Comparison of ENCODE assay signal across 25 mouse cellular contexts in the genomic region with DNA sequence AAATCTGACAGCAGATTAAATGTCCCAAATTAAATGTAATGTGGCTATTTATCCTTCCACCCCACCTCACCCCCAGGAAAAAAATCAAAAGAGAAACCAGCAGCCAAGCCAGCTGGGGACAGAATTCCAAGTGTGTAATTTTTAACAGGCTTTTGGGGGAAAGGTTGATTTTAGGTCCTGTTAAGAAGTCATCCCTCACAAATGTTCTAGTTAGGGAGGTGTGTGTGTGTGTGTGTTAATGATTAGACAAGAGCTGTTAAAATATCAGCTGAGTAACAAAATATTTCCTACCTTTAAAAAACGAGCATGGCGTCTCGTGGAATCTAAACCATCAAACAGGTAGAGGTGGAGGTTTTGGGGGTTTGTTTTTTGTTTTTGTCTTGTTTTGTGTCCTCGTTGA. TPM values are rescaled to one million over a fixed set of nuclear protein-coding genes. Genes with fewer than 3 reads are reported as not detected.
DNase-seq lines count a peak whose midpoint lies in the region; ATAC-seq and TF ChIP-seq lines count a peak whose summit lies in the region.
"Had no signal": no experiment of that assay in that cellular context is flagged by ENCODE, and none has a peak within 500 bp of the region (broad histone marks: within the 10 kb centered on the region; RNA-seq: fewer than 3 reads in every experiment).

No protein-coding gene starts in this region.

- WGBS in liver, adult 2 months, result 21% methylated on average over 4 of the region's 4 CpGs
- WGBS in liver, embryonic 11.5 days, result 69% methylated on average over 4 of the region's 4 CpGs
- WGBS in hindbrain, embryonic 13.5 days, result 74% methylated on average over 4 of the region's 4 CpGs

- peak; percentile 94 for DNase-seq in liver, adult 2 months (ENCODE audit: extremely low read depth, low read depth, low spot score)
- no peak for DNase-seq in liver, embryonic 11.5 days (ENCODE audit: low spot score)
- DNase-seq in kidney, adult 8-10 months, result peak; percentile 29 to 84
- DNase-seq in kidney, postnatal 14 days, result peak; percentile 73
- no peak for DNase-seq in urinary bladder, adult 2 months (ENCODE audit: low spot score)
- DNase-seq: adrenal gland, postnatal 10 days; cerebellum, adult 11 months; cerebellum, postnatal 14 days; embryo, embryonic 11 days; heart, postnatal 14 days; left cerebral cortex, postnatal 4 days; lung, adult 18-20 months; lung, postnatal 14 days; spleen, adult 18-20 months; thymus, postnatal 4 days had no signal

- H3K9me3 ChIP-seq in liver, embryonic 11.5 days (ENCODE audit: control insufficient read depth, low read length), result no peaks in the 10 kb centered on the region
- no peaks in the 10 kb centered on the region for H3K9me3 ChIP-seq in hindbrain, embryonic 13.5 days
- H3K9me3 ChIP-seq: hindbrain, embryonic 15.5 days; intestine, embryonic 15.5 days; megakaryocyte, embryonic 14.5 days; midbrain, embryonic 15.5 days had no signal

- H3K36me3 ChIP-seq in liver, adult 2 months (ENCODE audit: control insufficient read depth, insufficient read depth, low read length), result no peaks in the 10 kb centered on the region
- H3K36me3 ChIP-seq in liver, embryonic 11.5 days (ENCODE audit: control insufficient read depth, insufficient read depth, low read length), result no peaks in the 10 kb centered on the region
- H3K36me3 ChIP-seq in hindbrain, embryonic 13.5 days, result no peaks in the 10 kb centered on the region
- H3K36me3 ChIP-seq: hindbrain, embryonic 15.5 days; intestine, embryonic 15.5 days; midbrain, embryonic 15.5 days had no signal

- TF ChIP-seq POLR2A in liver, adult 2 months (IDR thresholded peaks at IDR 0.05; ENCODE audit: extremely low read depth, insufficient read depth, low read length), result no peak

- H3K27me3 ChIP-seq in liver, adult 2 months (ENCODE audit: control insufficient read depth, insufficient read depth, low read length), result no peaks in the 10 kb centered on the region
- 0 out of 2 replicates have a peak, but pooled peaks cover 2% of the 10 kb centered on the region for H3K27me3 ChIP-seq in liver, embryonic 11.5 days (replicated peaks; ENCODE audit: control insufficient read depth, insufficient read depth, low read length)
- no peaks in the 10 kb centered on the region for H3K27me3 ChIP-seq in hindbrain, embryonic 13.5 days
- H3K27me3 ChIP-seq: hindbrain, embryonic 15.5 days; intestine, embryonic 15.5 days; midbrain, embryonic 15.5 days had no signal

- H3K4me2 ChIP-seq in liver, embryonic 11.5 days, result no peak overlapping the region
- H3K4me2 ChIP-seq in hindbrain, embryonic 13.5 days, result no peak overlapping the region
- H3K4me2 ChIP-seq: heart, embryonic 11.5 days; hindbrain, embryonic 15.5 days; intestine, embryonic 15.5 days; midbrain, embryonic 15.5 days had no signal

- no peak for ATAC-seq in liver, embryonic 11.5 days (replicated peaks; ENCODE audit: low FRiP score)
- no peak for ATAC-seq in hindbrain, embryonic 13.5 days (ENCODE audit: low FRiP score)
- no peak for ATAC-seq in megakaryocyte, adult 5-6 weeks (ENCODE audit: poor library complexity, severe bottlenecking)
- ATAC-seq: forebrain, embryonic 16.5 days; intestine, embryonic 15.5 days; midbrain, embryonic 15.5 days had no signal

- peak overlapping the region; percentile 70; the same call in 1 of the 2 replicates for H3K4me3 ChIP-seq in liver, adult 2 months (ENCODE audit: insufficient read depth, low read depth, low read length)
- no peak overlapping the region for H3K4me3 ChIP-seq in liver, embryonic 11.5 days (ENCODE audit: low read depth, low read length)
- H3K4me3 ChIP-seq in hindbrain, embryonic 13.5 days, result no peak overlapping the region
- H3K4me3 ChIP-seq: hindbrain, embryonic 15.5 days; intestine, embryonic 15.5 days; left cerebral cortex, adult 2 months; megakaryocyte, embryonic 14.5 days; midbrain, embryonic 15.5 days; myocyte had no signal

- peak overlapping the region; percentile 80 for H3K9ac ChIP-seq in liver, adult 2 months (ENCODE audit: low read depth, low read length)
- H3K9ac ChIP-seq in liver, embryonic 11.5 days (ENCODE audit: low read depth, low read length), result no peak overlapping the region
- no peak overlapping the region for H3K9ac ChIP-seq in hindbrain, embryonic 13.5 days
- H3K9ac ChIP-seq: hindbrain, embryonic 15.5 days; intestine, embryonic 15.5 days; midbrain, embryonic 15.5 days had no signal

- no peak for TF ChIP-seq CTCF in liver, adult 2 months (IDR thresholded peaks at IDR 0.05; ENCODE audit: low read depth, low read length)

- peak overlapping the region; percentile 99 for H3K27ac ChIP-seq in liver, adult 2 months (replicated peaks; ENCODE audit: insufficient read depth, low read depth, low read length)
- no peak overlapping the region for H3K27ac ChIP-seq in liver, embryonic 11.5 days (ENCODE audit: low read depth, low read length)
- H3K27ac ChIP-seq in hindbrain, embryonic 13.5 days, result no peak overlapping the region
- H3K27ac ChIP-seq: hindbrain, embryonic 15.5 days; intestine, embryonic 15.5 days; left cerebral cortex, adult 2 months; midbrain, embryonic 15.5 days had no signal

- H3K79me2 ChIP-seq in liver, adult 2 months (ENCODE audit: control insufficient read depth, insufficient read depth, low read length), result no peaks in the 10 kb centered on the region

- peaks cover 23% of the 10 kb centered on the region for H3K4me1 ChIP-seq in liver, adult 2 months (ENCODE audit: control insufficient read depth, insufficient read depth, low read length)
- peaks cover 6% of the 10 kb centered on the region; the same call in 1 of the 2 replicates for H3K4me1 ChIP-seq in liver, embryonic 11.5 days (replicated peaks; ENCODE audit: control insufficient read depth, insufficient read depth, low read length)
- no peaks in the 10 kb centered on the region for H3K4me1 ChIP-seq in hindbrain, embryonic 13.5 days (replicated peaks)
- H3K4me1 ChIP-seq: hindbrain, embryonic 15.5 days; midbrain, embryonic 15.5 days had no signal

RNA-seq across cellular contexts. Expression of a gene that starts 49.1 kb away (rescaled TPM):
- total RNA-seq in liver, adult 2 months (2014; rRNA removed), result 60.5 and 68.4 TPM in 2 replicates
- 12.2 and 16.4 TPM in 2 replicates for polyA plus RNA-seq in liver, adult 2 months (2012; rRNA removed)
- 24.1 and 25.5 TPM in 2 replicates for polyA plus RNA-seq in liver, embryonic 11.5 days (2014; fragmentation: Nextera tagmentation; extraction: Ambion mirVana)
- 30.0 and 31.4 TPM in 2 replicates for polyA plus RNA-seq in hindbrain, embryonic 13.5 days (2015; fragmentation: Nextera tagmentation; extraction: Ambion mirVana)
- total RNA-seq in megakaryocyte, adult 5-6 weeks (2015), result 3.4 and 3.5 TPM in 2 replicates
- 4.5 and 5.2 TPM in 2 replicates for total RNA-seq in megakaryocyte, adult 5-6 weeks (2017)
- 38.3 and 41.1 TPM in 2 replicates for polyA plus RNA-seq in urinary bladder, adult 2 months (2012; rRNA removed)

Comparison
In these comparisons a context has a peak if more than half of its experiments do, and no peak if none do; other contexts are left out.
1. DNase-seq: peak in liver, adult 2 months (single experiment), kidney, adult 8-10 months (2 of 2) and kidney, postnatal 14 days (single experiment); none in liver, embryonic 11.5 days (single experiment) and urinary bladder, adult 2 months (single experiment).